Mouse (Mus musculus) CH12.LX (cell line): ENCODE measurements at regions not wholly inside any gene's neighbourhood (a gene's known extent, or its start where the extent isn't known, plus 50 kb on each side); places are given as distances from the start of the nearest gene placed in this dataset.

ENCODE experiments used
- DNase-seq: peaks from one replicate; pipeline ENCODE4 v3.0.0-alpha.2; 2013; ENCODE audit errors: extremely low read depth
- H3K27ac ChIP-seq: 2 replicates; pipeline ENCODE4 v1.5.1; 2012; ENCODE audit warnings: low read depth, mild to moderate bottlenecking, control low read depth, moderate library complexity; ENCODE audit not compliant: insufficient read depth
- H3K27me3 ChIP-seq: replicated peaks from 2 replicates; pipeline ENCODE3; 2012; ENCODE audit warnings: inconsistent platforms
- H3K36me3 ChIP-seq, 2 experiments: replicated peaks in 1 of 2; 2 replicates each; pipeline versions ENCODE3 to v1.6.1; 2012; ENCODE audit warnings: inconsistent platforms in 1 of 2, low read length in 1 of 2, mild to moderate bottlenecking in 1 of 2, mixed read lengths in 1 of 2, moderate library complexity in 1 of 2; ENCODE audit not compliant: control insufficient read depth in 1 of 2, insufficient read depth in 1 of 2
- H3K4me1 ChIP-seq, 2 experiments: 2 replicates each; pipeline ENCODE4 v1.6.1; 2012; ENCODE audit warnings: inconsistent platforms in 1 of 2, moderate library complexity in 1 of 2; ENCODE audit not compliant: insufficient read depth in 2 of 2, control insufficient read depth in 1 of 2
- H3K4me2 ChIP-seq: 2 replicates; pipeline ENCODE4 v1.6.1; 2012; ENCODE audit warnings: low read depth, mild to moderate bottlenecking, control low read depth; ENCODE audit not compliant: poor library complexity, insufficient read depth, severe bottlenecking
- H3K4me3 ChIP-seq, 3 experiments: fragments of 150-350 bp in 1 of 3; sonication (generic) in 1 of 3; replicated peaks in 1 of 3; 2 replicates each; pipeline versions ENCODE3 to v1.5.1; 2011 to 2012; ENCODE audit warnings: low read depth in 2 of 3, low read length in 2 of 3, mild to moderate bottlenecking in 2 of 3, moderate library complexity in 2 of 3, control low read depth in 1 of 3, improper control_type of control experiment in 1 of 3, inconsistent platforms in 1 of 3, mixed read lengths in 1 of 3; ENCODE audit not compliant: poor library complexity in 1 of 3
- H3K79me2 ChIP-seq: replicated peaks from 2 replicates; pipeline ENCODE4 v1.6.1; 2012; ENCODE audit warnings: mild to moderate bottlenecking, moderate library complexity; ENCODE audit not compliant: control insufficient read depth, poor library complexity, insufficient read depth, severe bottlenecking; ENCODE audit errors: extremely low read depth
- H3K9ac ChIP-seq: 2 replicates; pipeline ENCODE4 v1.6.1; 2012; ENCODE audit warnings: low read depth, mild to moderate bottlenecking, control low read depth, moderate library complexity; ENCODE audit not compliant: insufficient read depth
- H3K9me3 ChIP-seq: replicated peaks from 2 replicates; pipeline ENCODE3; 2012; ENCODE audit warnings: low read length, inconsistent platforms, mixed read lengths
- BHLHE40 ChIP-seq: IDR thresholded peaks from 2 replicates; pipeline ENCODE4 v1.6.1; 2011; ENCODE audit warnings: mild to moderate bottlenecking, low read depth, low read length, improper control_type of control experiment
- CTCF ChIP-seq, 2 experiments: IDR thresholded peaks in 1 of 2; conservative IDR thresholded peaks in 1 of 2; 2 replicates each; pipeline ENCODE4 v1.5.1; 2011 to 2012; ENCODE audit warnings: low read depth in 2 of 2, low read length in 2 of 2, improper control_type of control experiment in 1 of 2, inconsistent platforms in 1 of 2, mild to moderate bottlenecking in 1 of 2, moderate library complexity in 1 of 2
- E2F4 ChIP-seq: IDR thresholded peaks from 2 replicates; pipeline ENCODE4 v1.6.1; 2011; ENCODE audit warnings: low read depth, low read length, improper control_type of control experiment; ENCODE audit not compliant: insufficient replicate concordance
- ELF1 ChIP-seq: IDR thresholded peaks from 2 replicates; pipeline ENCODE4 v1.6.1; 2014; ENCODE audit warnings: low read depth, mild to moderate bottlenecking, inconsistent platforms, low read length, improper control_type of control experiment
- EP300 ChIP-seq: IDR thresholded peaks from 2 replicates; pipeline ENCODE4 v1.6.1; 2011; ENCODE audit warnings: low read length, improper control_type of control experiment
- IRF4 ChIP-seq: IDR thresholded peaks from 2 replicates; pipeline ENCODE4 v1.6.1; 2014; ENCODE audit warnings: low read depth, mild to moderate bottlenecking, inconsistent platforms, low read length, improper control_type of control experiment
- KAT2A ChIP-seq: IDR thresholded peaks from 2 replicates; pipeline ENCODE4 v1.6.1; 2012; ENCODE audit warnings: low read length, improper control_type of control experiment, inconsistent platforms; ENCODE audit not compliant: insufficient replicate concordance
- MAX ChIP-seq: IDR thresholded peaks from 2 replicates; pipeline ENCODE4 v1.6.1; 2011; ENCODE audit warnings: low read length, improper control_type of control experiment
- MEF2A ChIP-seq: IDR thresholded peaks from 2 replicates; pipeline ENCODE4 v1.6.1; 2014; ENCODE audit warnings: low read depth, mild to moderate bottlenecking, inconsistent platforms, low read length, improper control_type of control experiment, borderline replicate concordance
- MXI1 ChIP-seq: IDR thresholded peaks from 2 replicates; pipeline ENCODE4 v1.6.1; 2011; ENCODE audit warnings: mild to moderate bottlenecking, low read depth, low read length, improper control_type of control experiment
- NRF1 ChIP-seq: IDR thresholded peaks from 2 replicates; pipeline ENCODE4 v1.6.1; 2014; ENCODE audit warnings: low read depth, mild to moderate bottlenecking, inconsistent platforms, low read length, improper control_type of control experiment, moderate library complexity
- PAX5 ChIP-seq: IDR thresholded peaks from 2 replicates; pipeline ENCODE4 v1.6.1; 2012; ENCODE audit warnings: low read length, inconsistent platforms, mixed read lengths
- POLR2AphosphoS2 ChIP-seq: IDR thresholded peaks from 2 replicates; pipeline ENCODE4 v1.6.1; 2011; ENCODE audit warnings: low read depth, low read length, improper control_type of control experiment
- SMC3 ChIP-seq: IDR thresholded peaks from 2 replicates; pipeline ENCODE4 v1.6.1; 2011; ENCODE audit warnings: low read depth, low read length, improper control_type of control experiment
- TBP ChIP-seq: conservative IDR thresholded peaks from 2 replicates; pipeline ENCODE4 v1.6.1; 2011; ENCODE audit warnings: low read depth, low read length, improper control_type of control experiment
- TCF12 ChIP-seq: IDR thresholded peaks from 2 replicates; pipeline ENCODE4 v1.6.1; 2014; ENCODE audit warnings: low read depth, mild to moderate bottlenecking, inconsistent platforms, low read length, improper control_type of control experiment
- UBTF ChIP-seq: IDR thresholded peaks from 2 replicates; pipeline ENCODE4 v1.6.1; 2012; ENCODE audit warnings: low read depth, mild to moderate bottlenecking, inconsistent platforms, low read length, improper control_type of control experiment, moderate library complexity
- USF2 ChIP-seq: conservative IDR thresholded peaks from 2 replicates; pipeline ENCODE4 v1.6.1; 2011; ENCODE audit warnings: low read depth, low read length, improper control_type of control experiment
- ZC3H11A ChIP-seq: IDR thresholded peaks from 2 replicates; pipeline ENCODE4 v1.6.1; 2012; ENCODE audit warnings: low read depth, mild to moderate bottlenecking, inconsistent platforms, low read length, improper control_type of control experiment
- ZMIZ1 ChIP-seq: IDR thresholded peaks from 2 replicates; pipeline ENCODE4 v1.6.1; 2012; ENCODE audit warnings: low read depth, mild to moderate bottlenecking, inconsistent platforms, low read length, improper control_type of control experiment
- ZNF384 ChIP-seq: IDR thresholded peaks from 2 replicates; pipeline ENCODE4 v1.6.1; 2012; ENCODE audit warnings: low read depth, low read length, improper control_type of control experiment, inconsistent platforms
- dilution Hi-C: fragments of 300-500 bp; cut with MboI; formaldehyde crosslinking; loops from 2 replicates; pipeline ENCODE4 v1.14.3; 2020; ENCODE audit warnings: low sequenced_read_pairs; ENCODE audit not compliant: extremely low pct_unique_long_range_greater_than_20kb, extremely low pct_ligation_motif_present
- in situ Hi-C: fragments of 300-500 bp; cut with MboI; formaldehyde crosslinking; loops from 3 replicates; pipeline ENCODE4 v1.14.3; 2019; ENCODE audit warnings: low sequenced_read_pairs, low pct_ligation_motif_present, low pct_unique_long_range_greater_than_20kb, mixed read lengths

DNA sequence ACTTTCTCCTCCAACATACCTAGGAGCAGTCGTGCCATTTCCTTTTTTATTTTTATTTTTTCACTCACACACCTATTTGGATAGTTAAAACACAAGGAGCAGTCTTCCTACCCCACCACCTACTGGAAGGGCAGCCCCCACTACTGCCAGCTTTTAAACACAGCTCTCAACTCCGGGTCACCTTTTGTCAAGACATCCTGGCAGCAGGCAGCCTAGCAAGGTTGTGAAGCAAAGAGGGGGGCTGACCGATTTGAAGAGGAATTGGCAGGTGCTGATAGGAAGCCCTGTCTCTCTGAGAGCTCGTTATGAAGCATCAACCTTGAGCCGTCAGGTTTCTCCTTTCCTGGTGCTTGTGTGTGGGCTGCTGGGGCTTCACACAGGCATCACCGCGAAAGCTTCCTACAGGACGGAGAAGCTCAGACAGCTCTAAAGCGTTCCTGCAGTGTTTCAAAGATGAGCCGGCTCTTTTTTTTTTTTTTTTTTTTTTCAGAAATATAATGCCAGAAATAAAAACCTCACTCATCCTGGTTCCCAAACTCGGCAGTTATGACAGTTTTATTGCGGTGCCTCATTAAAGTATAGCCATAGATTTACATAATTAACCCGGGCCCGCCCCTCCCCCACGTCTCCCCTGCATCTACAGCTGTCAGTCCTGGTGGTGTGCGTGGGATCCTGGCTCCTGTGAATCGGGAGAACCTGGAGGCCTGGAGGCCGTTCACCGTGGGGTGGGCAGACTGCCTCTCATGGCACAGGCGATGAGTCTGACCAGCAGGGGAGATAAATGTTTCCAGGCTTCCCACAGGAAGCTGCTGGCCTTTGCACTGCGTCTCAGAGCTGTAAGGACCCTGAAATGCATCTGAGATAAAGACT is 325.5 kb upstream of the Jmjd1c start:
- Histone ChIP-seq H3K4me1 (no peaks in the 10 kb centered on the region), H3K36me3 (no peaks in the 10 kb centered on the region), H3K4me2 (no peak overlapping the region), H3K9ac (no peak overlapping the region), H3K27ac (no peak overlapping the region), H3K79me2 (no peaks in the 10 kb centered on the region), H3K27me3 (no peaks in the 10 kb centered on the region), H3K4me3 (no peak overlapping the region), H3K9me3 (peaks cover 16% of the 10 kb centered on the region)
- DNase-seq, result no peak
- dilution Hi-C loops (no loop called here), in situ Hi-C loops (no loop called here)
- TF ChIP-seq MAX (no peak), ZMIZ1 (no peak), PAX5 (no peak), ZC3H11A (no peak), UBTF (no peak), ZNF384 (no peak), TBP (no peak), POLR2AphosphoS2 (no peak), E2F4 (no peak), USF2 (no peak), EP300 (no peak), TCF12 (no peak), MXI1 (no peak), KAT2A (no peak), MEF2A (no peak), CTCF (conservative IDR thresholded peaks at IDR 0.05 in 1 of 2, IDR thresholded peaks at IDR 0.05 in 1 of 2; ENCODE audit: low read depth in 2 of 2, low read length in 2 of 2) (no peak), SMC3 (no peak), ELF1 (no peak), IRF4 (no peak), BHLHE40 (no peak)

DNA sequence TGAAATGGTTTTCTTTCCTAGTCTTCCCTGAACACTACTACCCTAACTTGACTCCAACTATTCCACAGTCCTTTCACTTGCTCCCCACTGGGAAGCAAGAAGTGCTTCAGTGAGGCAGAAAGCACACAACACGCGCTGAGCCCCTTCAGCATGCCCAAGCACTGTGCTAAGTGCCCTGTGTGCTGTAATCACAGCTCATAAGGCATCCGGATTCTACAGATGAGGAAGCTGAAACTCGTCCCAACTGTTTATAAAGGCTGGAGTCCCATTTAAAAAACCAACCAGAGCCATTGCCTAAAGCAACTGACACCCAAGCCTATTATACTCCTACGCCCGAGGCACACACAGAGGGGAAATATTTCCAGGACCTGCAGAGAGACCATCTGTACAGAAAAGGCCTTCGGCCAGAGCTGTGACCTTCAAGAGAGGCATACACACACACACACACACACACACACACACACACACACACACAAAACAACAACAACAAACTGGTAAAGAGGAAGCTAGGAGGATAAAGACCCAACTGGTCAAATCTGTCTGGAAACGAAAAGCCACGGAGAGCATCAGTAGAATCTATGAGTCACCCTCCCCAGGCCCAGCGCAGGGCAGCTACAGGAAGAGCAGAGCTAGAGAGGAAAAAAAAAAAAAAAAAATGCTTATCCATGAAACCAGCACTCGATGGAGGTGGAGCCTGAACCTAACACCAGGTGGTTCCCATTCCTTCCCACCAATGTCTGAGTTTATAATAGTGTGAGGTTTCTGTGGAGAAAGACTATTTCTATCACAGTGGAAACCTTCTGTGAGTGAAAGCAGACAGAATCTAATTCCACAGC is 315.4 kb upstream of the Jmjd1c start:
- H3K4me3 ChIP-seq, result no peak overlapping the region
- in situ Hi-C loops, result no loop called here
- no peak overlapping the region for H3K27ac ChIP-seq
- no peaks in the 10 kb centered on the region for H3K4me1 ChIP-seq
- peaks cover 3% of the 10 kb centered on the region for H3K9me3 ChIP-seq
- no peaks in the 10 kb centered on the region for H3K79me2 ChIP-seq
- TF ChIP-seq BHLHE40, result no peak
- TF ChIP-seq MEF2A, result no peak
- peak; percentile 28; the same call in 1 of the 2 replicates for TF ChIP-seq ZNF384
- TF ChIP-seq NRF1, result no peak
- TF ChIP-seq, all 38 proteins: peak for 1
- Histone ChIP-seq H3K4me2 (no peak overlapping the region), H3K27me3 (no peaks in the 10 kb centered on the region), H3K36me3 (no peaks in the 10 kb centered on the region), H3K9ac (no peak overlapping the region)
- DNase-seq, result no peak
- dilution Hi-C loops, result no loop called here
